Mouse (Mus musculus): ENCODE measurements around the gene Gcnt1. TPM values are rescaled to one million over a fixed set of nuclear protein-coding genes. Genes with fewer than 3 reads are reported as not detected.

Gene Gcnt1
- 5.7 and 6.2 TPM in 2 replicates for polyA plus RNA-seq (2015; fragmentation: Nextera tagmentation; extraction: Ambion mirVana)

- Histone ChIP-seq H3K9me3 (replicated peaks) (no peaks in the 10 kb centered on the region), H3K27me3 (no peaks in the 10 kb centered on the region), H3K4me2 (no peak within 1 kb of the TSS), H3K36me3 (no peaks in the 10 kb centered on the region), H3K27ac (no peak within 1 kb of the TSS), H3K9ac (no peak within 1 kb of the TSS), H3K4me3 (no peak within 1 kb of the TSS), H3K4me1 (replicated peaks) (no peaks in the 10 kb centered on the region)
- no peak for ATAC-seq (replicated peaks; ENCODE audit: insufficient number of reproducible peaks, insufficient read depth, low FRiP score, low read depth)
- 76% methylated on average over 3 of the region's 3 CpGs for WGBS
Measured at GRCm38 (mm10) chr19:17372701-17373100, at the start of gene Gcnt1. TSS of gene Gcnt1 (minus strand) at chr19:17372844.

GRCm38 (mm10) chr19:17417855-17418254 lies 45.2 kb upstream of the Gcnt1 start:
- no peak for ATAC-seq (replicated peaks; ENCODE audit: insufficient number of reproducible peaks, insufficient read depth, low FRiP score, low read depth)
- Histone ChIP-seq H3K9ac (no peak overlapping the region), H3K4me2 (no peak overlapping the region), H3K9me3 (replicated peaks) (no peaks in the 10 kb centered on the region), H3K27me3 (no peaks in the 10 kb centered on the region), H3K4me3 (no peak overlapping the region), H3K4me1 (replicated peaks) (no peaks in the 10 kb centered on the region; the same call in 1 of the 2 replicates), H3K36me3 (no peaks in the 10 kb centered on the region), H3K27ac (no peak overlapping the region)
- 54% methylated on average over 1 of the region's 1 CpGs for WGBS

- WGBS = 55% methylated on average over 4 of the region's 4 CpGs
Measured at GRCm38 (mm10) chr19:17412915-17413459, 40.3 kb upstream of the Gcnt1 start.

GRCm38 (mm10) chr19:17410465-17411065 lies 37.9 kb upstream of the Gcnt1 start:
- Histone ChIP-seq H3K9ac (no peak overlapping the region), H3K9me3 (replicated peaks) (no peaks in the 10 kb centered on the region), H3K27me3 (no peaks in the 10 kb centered on the region), H3K4me3 (no peak overlapping the region), H3K36me3 (no peaks in the 10 kb centered on the region), H3K4me1 (replicated peaks) (no peaks in the 10 kb centered on the region), H3K27ac (no peak overlapping the region), H3K4me2 (no peak overlapping the region)
- ATAC-seq (replicated peaks; ENCODE audit: insufficient number of reproducible peaks, insufficient read depth, low FRiP score, low read depth) = no peak
- 79% methylated on average over 5 of the region's 5 CpGs for WGBS

More at GRCm38 (mm10) chr19:17412915-17413459, 40.3 kb upstream of the Gcnt1 start:
- H3K36me3 ChIP-seq = no peaks in the 10 kb centered on the region
- H3K4me2 ChIP-seq = no peak overlapping the region
- H3K27ac ChIP-seq = no peak overlapping the region
- no peaks in the 10 kb centered on the region for H3K27me3 ChIP-seq
- no peak overlapping the region for H3K4me3 ChIP-seq
- H3K9me3 ChIP-seq (replicated peaks) = no peaks in the 10 kb centered on the region
- no peaks in the 10 kb centered on the region for H3K4me1 ChIP-seq (replicated peaks)
- no peak overlapping the region for H3K9ac ChIP-seq
- no peak for ATAC-seq (replicated peaks; ENCODE audit: insufficient number of reproducible peaks, insufficient read depth, low FRiP score, low read depth)

- Histone ChIP-seq H3K4me1 (replicated peaks) (no peaks in the 10 kb centered on the region), H3K27ac (no peak overlapping the region), H3K27me3 (no peaks in the 10 kb centered on the region), H3K4me2 (no peak overlapping the region), H3K36me3 (no peaks in the 10 kb centered on the region), H3K4me3 (no peak overlapping the region), H3K9me3 (replicated peaks) (no peaks in the 10 kb centered on the region), H3K9ac (no peak overlapping the region)
- WGBS = 53% methylated on average over 3 of the region's 3 CpGs
- no peak for ATAC-seq (replicated peaks; ENCODE audit: insufficient number of reproducible peaks, insufficient read depth, low FRiP score, low read depth)
Measured at GRCm38 (mm10) chr19:17409351-17409750, 36.7 kb upstream of the Gcnt1 start.

- no peak for ATAC-seq (replicated peaks; ENCODE audit: insufficient number of reproducible peaks, insufficient read depth, low FRiP score, low read depth)
- Histone ChIP-seq H3K9ac (no peak overlapping the region), H3K9me3 (replicated peaks) (no peaks in the 10 kb centered on the region), H3K4me3 (no peak overlapping the region), H3K4me2 (no peak overlapping the region), H3K27ac (no peak overlapping the region), H3K4me1 (replicated peaks) (no peaks in the 10 kb centered on the region), H3K36me3 (no peaks in the 10 kb centered on the region), H3K27me3 (no peaks in the 10 kb centered on the region)
Measured at GRCm38 (mm10) chr19:17408591-17408990, 35.9 kb upstream of the Gcnt1 start.

DNA sequence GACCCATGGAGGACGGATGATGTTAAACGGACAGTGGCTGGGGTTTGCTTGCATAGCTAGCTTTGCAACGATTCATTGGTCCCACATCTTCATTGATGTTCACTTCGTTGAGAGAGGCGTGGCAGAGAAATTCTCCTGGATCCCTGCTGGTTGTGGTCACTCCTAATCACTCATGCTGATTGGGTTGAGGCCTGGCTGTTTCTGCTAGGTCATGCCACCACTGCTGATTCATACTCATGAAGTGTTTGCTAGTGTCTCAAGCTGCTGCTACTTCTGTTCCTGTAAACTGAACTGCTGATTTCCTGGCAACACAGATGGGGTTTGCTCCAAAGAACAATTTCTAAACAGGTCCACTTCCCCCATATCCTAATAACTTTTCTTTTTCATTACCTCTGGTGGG lies 34.2 kb upstream of the Gcnt1 start:
- WGBS = 83% methylated on average over 5 of the region's 5 CpGs
- ATAC-seq (replicated peaks; ENCODE audit: insufficient number of reproducible peaks, insufficient read depth, low FRiP score, low read depth) = no peak

DNA sequence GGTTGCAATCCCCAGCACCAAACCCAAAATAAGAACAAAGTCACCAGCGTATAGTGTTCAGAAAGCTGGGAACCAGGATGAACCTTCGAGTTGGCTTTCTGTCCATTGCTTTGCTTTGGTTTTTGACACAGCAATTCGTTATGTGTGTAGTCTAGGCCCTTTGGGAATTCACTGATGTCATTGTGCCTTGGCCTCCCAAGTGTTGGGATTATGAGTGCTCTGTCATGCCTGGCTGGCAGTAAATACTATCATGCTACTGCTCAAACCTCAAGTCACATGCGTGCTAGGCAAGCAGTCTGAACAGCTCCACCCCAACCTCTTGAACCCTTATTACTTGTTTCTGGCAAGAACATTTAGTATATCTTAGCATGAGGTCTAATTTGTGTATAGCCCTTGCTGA lies 30.5 kb upstream of the Gcnt1 start:
- Histone ChIP-seq H3K4me3 (no peak overlapping the region), H3K27ac (no peak overlapping the region), H3K36me3 (peaks cover 15% of the 10 kb centered on the region), H3K4me1 (replicated peaks) (no peaks in the 10 kb centered on the region), H3K4me2 (no peak overlapping the region), H3K9ac (no peak overlapping the region), H3K27me3 (no peaks in the 10 kb centered on the region), H3K9me3 (replicated peaks) (no peaks in the 10 kb centered on the region)
- no peak for ATAC-seq (replicated peaks; ENCODE audit: insufficient number of reproducible peaks, insufficient read depth, low FRiP score, low read depth)
- 90% methylated on average over 4 of the region's 4 CpGs for WGBS

More for the DNA sequence above, 34.2 kb upstream of the Gcnt1 start:
- Histone ChIP-seq H3K27me3 (no peaks in the 10 kb centered on the region), H3K4me2 (no peak overlapping the region), H3K9ac (no peak overlapping the region), H3K4me1 (replicated peaks) (no peaks in the 10 kb centered on the region), H3K9me3 (replicated peaks) (no peaks in the 10 kb centered on the region), H3K36me3 (no peaks in the 10 kb centered on the region), H3K4me3 (no peak overlapping the region), H3K27ac (no peak overlapping the region)

DNA sequence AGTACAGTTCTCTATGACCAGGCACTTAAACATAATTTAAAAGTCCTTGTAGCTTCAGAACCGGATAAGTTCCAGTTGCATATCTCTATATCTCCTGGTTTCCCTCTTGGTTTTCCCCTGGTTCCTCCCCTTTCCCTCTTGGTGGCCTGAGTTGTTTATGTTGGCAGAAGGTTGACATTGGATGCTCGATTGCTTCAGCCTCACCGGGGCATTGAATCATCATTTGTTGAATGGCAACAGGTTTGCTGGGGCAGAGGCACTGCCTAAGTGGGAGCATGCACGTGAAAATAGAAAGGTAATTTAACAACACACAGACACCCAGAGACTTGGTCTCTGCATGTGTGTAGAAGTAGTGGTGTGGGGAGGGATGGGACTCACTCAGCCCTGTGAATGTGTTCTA lies 27.9 kb upstream of the Gcnt1 start:
- Histone ChIP-seq H3K4me1 (replicated peaks) (no peaks in the 10 kb centered on the region), H3K27ac (no peak overlapping the region), H3K4me2 (no peak overlapping the region), H3K36me3 (peaks cover 15% of the 10 kb centered on the region), H3K4me3 (no peak overlapping the region), H3K9me3 (replicated peaks) (no peaks in the 10 kb centered on the region), H3K9ac (no peak overlapping the region), H3K27me3 (no peaks in the 10 kb centered on the region)
- WGBS = 68% methylated on average over 4 of the region's 4 CpGs
- no peak for ATAC-seq (replicated peaks; ENCODE audit: insufficient number of reproducible peaks, insufficient read depth, low FRiP score, low read depth)

- Histone ChIP-seq H3K9ac (no peak overlapping the region), H3K27ac (no peak overlapping the region), H3K36me3 (peaks cover 15% of the 10 kb centered on the region), H3K4me3 (no peak overlapping the region), H3K9me3 (replicated peaks) (no peaks in the 10 kb centered on the region), H3K27me3 (no peaks in the 10 kb centered on the region), H3K4me2 (no peak overlapping the region), H3K4me1 (replicated peaks) (peaks cover 4% of the 10 kb centered on the region; the same call in 1 of the 2 replicates)
- no peak for ATAC-seq (replicated peaks; ENCODE audit: insufficient number of reproducible peaks, insufficient read depth, low FRiP score, low read depth)
- whole genome bisulfite sequencing = 81% methylated on average over 4 of the region's 4 CpGs
Measured at GRCm38 (mm10) chr19:17399965-17400364, 27.3 kb upstream of the Gcnt1 start.

- Histone ChIP-seq H3K4me3 (no peak overlapping the region), H3K4me1 (replicated peaks) (peaks cover 14% of the 10 kb centered on the region), H3K27ac (no peak overlapping the region), H3K27me3 (no peaks in the 10 kb centered on the region), H3K9me3 (replicated peaks) (no peaks in the 10 kb centered on the region), H3K9ac (no peak overlapping the region), H3K4me2 (no peak overlapping the region), H3K36me3 (peaks cover 15% of the 10 kb centered on the region)
- WGBS = 72% methylated on average over 5 of the region's 5 CpGs
- no peak for ATAC-seq (replicated peaks; ENCODE audit: insufficient number of reproducible peaks, insufficient read depth, low FRiP score, low read depth)
Measured at GRCm38 (mm10) chr19:17397922-17398321, 25.3 kb upstream of the Gcnt1 start.

DNA sequence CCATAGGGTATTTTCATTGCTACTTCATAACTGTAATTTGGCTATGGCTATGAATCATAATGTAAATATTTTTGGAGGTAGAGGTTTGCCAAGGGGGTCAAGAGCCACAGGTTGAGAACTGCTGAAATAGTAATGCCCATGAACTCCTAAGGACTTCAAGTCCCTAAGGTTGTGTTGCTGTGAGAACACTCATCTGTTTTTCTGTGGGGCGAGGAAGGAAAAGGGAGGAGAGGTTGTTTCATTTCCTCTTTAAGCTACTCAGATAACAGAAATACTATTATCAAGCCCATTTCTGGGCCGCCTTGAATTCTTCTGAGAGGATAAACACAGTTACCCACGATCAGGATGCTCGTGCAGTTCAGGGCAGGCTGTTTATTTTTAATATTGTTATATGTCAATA lies 24.2 kb upstream of the Gcnt1 start:
- peak overlapping the region; percentile 13 for H3K27ac ChIP-seq
- 63% methylated on average over 4 of the region's 4 CpGs for WGBS

More for the DNA sequence above, 24.2 kb upstream of the Gcnt1 start:
- H3K9me3 ChIP-seq (replicated peaks) = no peaks in the 10 kb centered on the region
- peaks cover 14% of the 10 kb centered on the region for H3K4me1 ChIP-seq (replicated peaks)
- peaks cover 15% of the 10 kb centered on the region for H3K36me3 ChIP-seq
- no peak overlapping the region for H3K4me2 ChIP-seq
- H3K9ac ChIP-seq = no peak overlapping the region
- no peaks in the 10 kb centered on the region for H3K27me3 ChIP-seq
- no peak for ATAC-seq (replicated peaks; ENCODE audit: insufficient number of reproducible peaks, insufficient read depth, low FRiP score, low read depth)
- no peak overlapping the region for H3K4me3 ChIP-seq

All from heart, embryonic 15.5 days (tissue).